Mouse (Mus musculus): ENCODE measurements around the gene Xbp1. TPM values are rescaled to one million over a fixed set of nuclear protein-coding genes. Genes with fewer than 3 reads are reported as not detected.
A peak's percentile ranks its signal among the peaks of the same experiment; 100 is the strongest.
"Not testable (repeated sequence)": the region's sequence is repeated elsewhere in the genome, so short reads cannot be mapped to it uniquely, and the experiment has no call there.

The Xbp1 gene
- total RNA-seq, 2 experiments from 2014 or later: 144 to 206 TPM

GRCm38 (mm10) chr11:5500903-5501741 is 19.3 kb upstream of the Xbp1 start:
- no peak for DNase-seq (ENCODE audit: low spot score in 2 of 2)

GRCm38 (mm10) chr11:5502351-5503051 is 18.0 kb upstream of the Xbp1 start:
- DNase-seq (ENCODE audit: low spot score in 2 of 2): no peak

GRCm38 (mm10) chr11:5505856-5506575 is 14.4 kb upstream of the Xbp1 start:
- no peak for DNase-seq (ENCODE audit: low spot score in 2 of 2)

- DNase-seq (ENCODE audit: low spot score in 2 of 2): no peak
Observed at GRCm38 (mm10) chr11:5509215-5510098, 11.0 kb upstream of the Xbp1 start.

GRCm38 (mm10) chr11:5510099-5510391 is 10.4 kb upstream of the Xbp1 start:
- no peak for DNase-seq (ENCODE audit: low spot score in 2 of 2)

GRCm38 (mm10) chr11:5510686-5511085 is 9.8 kb upstream of the Xbp1 start:
- not testable (repeated sequence) for DNase-seq (ENCODE audit: low spot score in 2 of 2)

GRCm38 (mm10) chr11:5512099-5512725 is 8.2 kb upstream of the Xbp1 start:
- DNase-seq (ENCODE audit: low spot score in 2 of 2): no peak

GRCm38 (mm10) chr11:5512961-5513360 is 7.5 kb upstream of the Xbp1 start:
- DNase-seq (ENCODE audit: low spot score in 2 of 2): no peak

- no peak for DNase-seq (ENCODE audit: low spot score in 2 of 2)
Observed at GRCm38 (mm10) chr11:5514091-5514490, 6.4 kb upstream of the Xbp1 start.

- DNase-seq (ENCODE audit: low spot score in 2 of 2): no peak
Observed at GRCm38 (mm10) chr11:5515196-5515595, 5.3 kb upstream of the Xbp1 start.

GRCm38 (mm10) chr11:5515655-5516054 is 4.8 kb upstream of the Xbp1 start:
- no peak for DNase-seq (ENCODE audit: low spot score in 2 of 2)

GRCm38 (mm10) chr11:5516151-5516550 is 4.3 kb upstream of the Xbp1 start:
- no peak for DNase-seq (ENCODE audit: low spot score in 2 of 2)

GRCm38 (mm10) chr11:5516617-5517016 is 3.8 kb upstream of the Xbp1 start:
- no peak for DNase-seq (ENCODE audit: low spot score in 2 of 2)

GRCm38 (mm10) chr11:5517346-5517745 is 3.1 kb upstream of the Xbp1 start:
- DNase-seq (ENCODE audit: low spot score in 2 of 2): no peak

- DNase-seq (ENCODE audit: low spot score in 2 of 2): no peak
Observed at GRCm38 (mm10) chr11:5519681-5520080, 778 bp upstream of the Xbp1 start.

GRCm38 (mm10) chr11:5521266-5521515 is 732 bp downstream of the Xbp1 start:
- peak in 1 of 2 experiments; percentile 59 for DNase-seq (ENCODE audit: low spot score in 2 of 2)

- peak; percentile 61 to 65 for DNase-seq (ENCODE audit: low spot score in 2 of 2)
Observed at GRCm38 (mm10) chr11:5521516-5522291, 1.2 kb downstream of the Xbp1 start.

GRCm38 (mm10) chr11:5522798-5523415 is 2.4 kb downstream of the Xbp1 start:
- no peak for DNase-seq (ENCODE audit: low spot score in 2 of 2)

GRCm38 (mm10) chr11:5525418-5525817 is 5.0 kb downstream of the Xbp1 start:
- DNase-seq (ENCODE audit: low spot score in 2 of 2): no peak
